Mouse (Mus musculus) limb, embryonic 11.5 days (tissue): ENCODE data around the gene Itprid2. TPM values are rescaled to one million over a fixed set of nuclear protein-coding genes. Genes with fewer than 3 reads are reported as not detected.
"Not testable (repeated sequence)": the region's sequence is repeated elsewhere in the genome, so short reads cannot be mapped to it uniquely, and the experiment has no call there.

Experiments
- ATAC-seq: fragments of 200-750 bp; cut with Nextera tagmentation; 2 replicates; pipeline ENCODE4 v1.8.0; 2017; ENCODE audit warnings: low read depth; ENCODE audit not compliant: insufficient number of reproducible peaks, low FRiP score, low TSS enrichment
- DNase-seq: peaks from one replicate; pipeline ENCODE4 v3.0.0-alpha.2; 2015; ENCODE audit warnings: low spot score
- H3K27ac ChIP-seq: fragments of 300-500 bp; sonication (generic); replicated peaks from 2 replicates; pipeline ENCODE4 v1.5.1; 2014; ENCODE audit warnings: low read depth, mild to moderate bottlenecking, low read length
- H3K27me3 ChIP-seq: fragments of 300-500 bp; sonication (generic); 2 replicates; pipeline ENCODE4 v1.6.1; 2014; ENCODE audit warnings: mild to moderate bottlenecking, low read length, mixed read lengths; ENCODE audit not compliant: control insufficient read depth, insufficient read depth
- H3K36me3 ChIP-seq: fragments of 300-500 bp; sonication (generic); 2 replicates; pipeline ENCODE4 v1.6.1; 2014; ENCODE audit warnings: mild to moderate bottlenecking, low read length, moderate library complexity, mixed read lengths; ENCODE audit not compliant: control insufficient read depth, insufficient read depth
- H3K4me1 ChIP-seq: fragments of 300-500 bp; sonication (generic); 2 replicates; pipeline ENCODE4 v1.6.1; 2014; ENCODE audit warnings: low read length, mixed read lengths; ENCODE audit not compliant: control insufficient read depth, insufficient read depth
- H3K4me2 ChIP-seq: fragments of 300-500 bp; sonication (generic); 2 replicates; pipeline ENCODE4 v1.6.1; 2014; ENCODE audit warnings: low read depth, mild to moderate bottlenecking, moderate library complexity; ENCODE audit not compliant: severe bottlenecking
- H3K4me3 ChIP-seq: fragments of 300-500 bp; sonication (generic); 2 replicates; pipeline ENCODE4 v1.5.1; 2014; ENCODE audit warnings: low read depth, low read length
- H3K9ac ChIP-seq: fragments of 300-500 bp; sonication (generic); 2 replicates; pipeline ENCODE4 v1.6.1; 2014; ENCODE audit warnings: mild to moderate bottlenecking, low read length
- H3K9me3 ChIP-seq: fragments of 300-500 bp; sonication (generic); 2 replicates; pipeline ENCODE4 v1.6.1; 2016; ENCODE audit warnings: low read length; ENCODE audit not compliant: control insufficient read depth
- WGBS: fragments of 180-500 bp; shearing (Covaris S2); extraction: QIAGEN DNeasy Blood & Tissue Kit; methylation state at CpG from one replicate; pipeline ENCODE4 v1.1.7; 2014; 5-methylcytosine and 5-hydroxymethylcytosine counted together
- polyA plus RNA-seq: library from polyadenylated mRNA; unstranded; fragments of >200 nt; fragmentation: Nextera tagmentation; extraction: Ambion mirVana; gene quantifications from 2 replicates; pipeline ENCODE4 v1.2.1, GENCODE M21; 2014

Itprid2 gene
- 7.4 TPM in 2 replicates for polyA plus RNA-seq

DNA sequence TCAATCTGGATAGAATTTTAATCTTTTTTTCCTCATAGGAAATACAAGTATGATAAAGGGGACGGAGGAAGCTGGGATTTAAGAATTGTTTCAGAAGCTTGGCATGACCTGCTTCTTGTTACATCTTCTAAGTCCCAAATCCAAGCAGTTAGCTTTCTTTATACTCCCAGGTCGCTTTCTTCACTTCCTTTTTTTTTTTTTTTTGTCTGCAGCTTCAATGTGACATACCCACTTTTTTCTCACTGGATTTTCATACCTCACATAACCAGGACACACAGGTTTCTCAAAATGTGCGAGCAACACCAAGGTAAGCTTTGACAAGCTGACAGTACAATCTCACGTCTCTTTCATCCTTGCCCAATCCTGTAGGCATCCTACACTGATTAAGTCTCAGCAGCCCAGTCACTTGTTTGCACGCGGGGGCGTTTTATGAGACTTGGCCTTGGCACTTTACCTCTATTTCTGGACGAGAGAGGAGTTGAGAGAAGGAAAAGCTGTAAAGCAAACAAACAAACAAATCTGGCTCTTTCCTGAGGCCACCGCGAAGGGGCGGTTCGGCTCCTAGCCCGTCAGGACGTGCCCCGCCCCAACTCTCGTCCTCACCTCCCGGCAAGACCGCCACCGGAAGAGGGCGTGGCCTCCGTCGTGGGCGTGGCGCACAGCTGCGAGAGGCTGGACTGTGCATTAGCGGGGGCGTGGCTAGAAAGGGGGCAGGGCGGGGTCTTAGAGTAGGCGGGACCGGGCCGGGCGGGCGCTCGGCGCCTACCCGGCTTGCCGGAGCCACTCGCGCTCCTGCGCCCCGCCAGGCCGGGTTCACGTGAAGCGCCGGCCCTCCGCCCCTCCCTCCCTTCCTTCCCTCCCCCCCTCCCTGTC is at the start of gene Itprid2:
Gene Itprid2 (plus strand): TSS at position 825 of the 873 bp plus-strand sequence.
- Histone ChIP-seq H3K9ac (peak within 1 kb of the TSS; percentile 70), H3K27me3 (no peaks in the 10 kb centered on the region), H3K4me1 (peaks cover 3% of the 10 kb centered on the region; the same call in 1 of the 2 replicates), H3K9me3 (no peaks in the 10 kb centered on the region), H3K27ac (0 out of 2 replicates have a peak within 1 kb of the TSS, but pooled peaks have one; percentile 33), H3K36me3 (no peaks in the 10 kb centered on the region), H3K4me3 (peak within 1 kb of the TSS; percentile 74), H3K4me2 (peak within 1 kb of the TSS; percentile 92)
- 6% methylated on average over 21 of the region's 46 CpGs for WGBS
- peak; percentile 99 for ATAC-seq
- peak; percentile 100 for DNase-seq

DNA sequence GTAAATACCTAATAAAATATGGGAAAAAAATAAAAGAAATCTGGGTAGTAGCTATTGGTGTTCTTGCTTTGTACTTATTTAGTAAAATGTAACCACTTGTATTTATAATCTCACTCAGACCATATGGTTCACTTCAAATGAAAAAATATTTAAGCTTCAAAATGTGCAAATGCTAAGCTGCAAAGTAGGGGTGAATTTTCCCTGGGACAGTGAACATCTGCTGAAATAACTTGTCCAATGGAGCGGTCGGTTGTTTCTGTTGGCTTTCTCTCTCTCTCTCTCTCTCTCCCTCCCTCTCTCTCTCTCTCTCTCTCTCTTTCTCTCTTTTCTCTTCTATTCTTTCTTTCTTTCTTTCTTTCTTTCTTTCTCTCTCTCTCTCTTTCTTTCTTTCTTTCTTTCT is 39.0 kb upstream of the Itprid2 start:
- Histone ChIP-seq H3K36me3 (no peaks in the 10 kb centered on the region), H3K9me3 (no peaks in the 10 kb centered on the region), H3K4me2 (no peak overlapping the region), H3K27me3 (no peaks in the 10 kb centered on the region), H3K27ac (no peak overlapping the region), H3K9ac (no peak overlapping the region), H3K4me3 (no peak overlapping the region), H3K4me1 (no peaks in the 10 kb centered on the region)
- WGBS, result 93% methylated on average over 2 of the region's 2 CpGs
- ATAC-seq (no peak), DNase-seq (no peak)

DNA sequence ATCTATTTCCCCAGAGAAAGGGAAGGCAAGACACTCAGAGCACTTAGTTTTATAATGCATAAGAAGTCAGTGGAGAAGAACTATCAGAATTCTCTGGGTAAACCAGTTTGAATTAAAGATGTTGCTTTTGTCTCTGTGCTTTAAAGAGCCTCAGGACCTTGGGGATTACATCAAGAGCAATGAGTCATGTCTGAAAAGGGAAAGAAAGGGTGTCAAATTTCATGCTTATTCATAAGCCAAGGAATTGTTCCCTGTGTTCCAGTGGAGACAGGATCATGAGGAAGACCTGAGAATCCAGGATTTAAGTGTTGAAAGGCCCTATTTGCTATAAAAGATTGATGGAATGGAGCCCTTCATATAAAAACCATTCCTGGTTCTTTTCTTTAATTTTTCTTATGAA is 38.1 kb upstream of the Itprid2 start:
- H3K36me3 ChIP-seq, result no peaks in the 10 kb centered on the region
- no peaks in the 10 kb centered on the region for H3K4me1 ChIP-seq
- DNase-seq, result no peak
- no peak overlapping the region for H3K4me2 ChIP-seq
- no peak overlapping the region for H3K27ac ChIP-seq
- no peaks in the 10 kb centered on the region for H3K9me3 ChIP-seq
- no peak for ATAC-seq
- H3K27me3 ChIP-seq, result no peaks in the 10 kb centered on the region
- H3K4me3 ChIP-seq, result no peak overlapping the region
- H3K9ac ChIP-seq, result no peak overlapping the region

DNA sequence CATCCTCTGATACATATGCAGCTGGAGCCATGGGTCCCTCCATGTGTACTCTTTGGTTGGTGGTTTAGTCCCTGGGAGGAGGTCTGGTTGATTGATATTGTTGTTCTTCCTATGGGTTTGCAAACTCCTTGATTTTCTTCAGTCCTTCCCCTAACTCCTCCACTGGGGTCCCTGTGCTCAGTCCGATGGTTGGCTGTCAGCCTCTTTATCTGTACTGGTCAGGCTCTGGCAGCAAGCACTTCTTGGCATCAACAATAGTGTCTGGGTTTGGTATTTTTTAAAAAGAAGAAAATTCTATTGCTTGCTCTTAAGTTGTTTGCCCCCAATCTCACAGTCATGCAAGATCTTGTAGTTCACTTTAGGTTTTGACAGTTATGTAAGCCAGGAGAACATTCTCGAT is 34.0 kb upstream of the Itprid2 start:
- not testable (repeated sequence) for H3K4me2 ChIP-seq, H3K27me3 ChIP-seq, DNase-seq, H3K4me3 ChIP-seq, H3K9ac ChIP-seq, H3K9me3 ChIP-seq, ATAC-seq, H3K36me3 ChIP-seq, H3K27ac ChIP-seq, H3K4me1 ChIP-seq
- WGBS, result 56% methylated on average over 2 of the region's 2 CpGs

DNA sequence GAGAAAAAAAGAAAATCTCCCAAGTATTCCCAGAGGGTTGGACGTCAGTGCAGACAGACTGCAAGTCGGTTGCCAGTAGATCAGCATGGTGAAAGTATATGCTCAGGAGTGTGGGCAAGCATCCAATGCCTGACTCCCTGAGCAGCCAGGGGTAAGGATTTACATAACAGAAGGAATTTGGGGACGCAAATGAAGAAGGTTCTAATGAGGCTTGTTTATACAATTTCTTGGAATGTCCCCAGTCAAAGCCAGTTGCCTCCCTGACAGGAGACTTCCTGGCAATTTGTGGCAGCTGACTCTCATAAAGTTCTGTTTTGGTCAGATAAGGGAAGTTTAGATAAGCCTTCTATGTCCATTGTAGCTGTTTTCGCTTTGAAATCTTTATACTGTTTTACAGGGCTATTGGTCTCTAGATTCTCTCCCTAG is 33.4 kb upstream of the Itprid2 start:
- no peaks in the 10 kb centered on the region for H3K27me3 ChIP-seq
- H3K4me3 ChIP-seq, result no peak overlapping the region
- no peak for DNase-seq
- no peak overlapping the region for H3K9ac ChIP-seq
- no peaks in the 10 kb centered on the region for H3K9me3 ChIP-seq
- no peak overlapping the region for H3K4me2 ChIP-seq
- 39% methylated on average over 4 of the region's 4 CpGs for WGBS
- no peak overlapping the region for H3K27ac ChIP-seq
- H3K36me3 ChIP-seq, result no peaks in the 10 kb centered on the region
- no peaks in the 10 kb centered on the region for H3K4me1 ChIP-seq
- no peak for ATAC-seq

DNA sequence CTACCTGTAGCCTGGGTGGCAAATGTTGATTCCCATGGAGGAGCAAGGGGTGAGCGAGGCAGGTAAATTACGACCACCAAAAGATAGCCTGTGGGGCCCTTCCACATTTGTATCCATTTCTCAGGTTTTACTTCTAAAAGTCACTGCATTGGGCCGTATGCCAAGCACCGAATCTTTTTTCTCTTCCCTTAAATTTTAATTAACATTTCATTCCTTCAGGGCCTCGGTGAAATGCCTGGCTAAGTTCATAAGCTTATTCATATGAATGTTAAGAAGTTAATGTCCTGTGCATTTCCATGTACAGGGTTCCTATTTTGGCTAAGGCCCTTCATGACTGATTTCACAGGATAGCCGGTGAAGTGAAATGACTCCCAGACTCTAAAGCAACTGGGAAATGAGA is 32.8 kb upstream of the Itprid2 start:
- H3K4me2 ChIP-seq, result no peak overlapping the region
- H3K9me3 ChIP-seq, result no peaks in the 10 kb centered on the region
- no peak for ATAC-seq
- H3K27me3 ChIP-seq, result no peaks in the 10 kb centered on the region
- H3K9ac ChIP-seq, result no peak overlapping the region
- DNase-seq, result no peak
- no peak overlapping the region for H3K27ac ChIP-seq
- no peaks in the 10 kb centered on the region for H3K4me1 ChIP-seq
- 76% methylated on average over 6 of the region's 6 CpGs for WGBS
- no peak overlapping the region for H3K4me3 ChIP-seq
- no peaks in the 10 kb centered on the region for H3K36me3 ChIP-seq

DNA sequence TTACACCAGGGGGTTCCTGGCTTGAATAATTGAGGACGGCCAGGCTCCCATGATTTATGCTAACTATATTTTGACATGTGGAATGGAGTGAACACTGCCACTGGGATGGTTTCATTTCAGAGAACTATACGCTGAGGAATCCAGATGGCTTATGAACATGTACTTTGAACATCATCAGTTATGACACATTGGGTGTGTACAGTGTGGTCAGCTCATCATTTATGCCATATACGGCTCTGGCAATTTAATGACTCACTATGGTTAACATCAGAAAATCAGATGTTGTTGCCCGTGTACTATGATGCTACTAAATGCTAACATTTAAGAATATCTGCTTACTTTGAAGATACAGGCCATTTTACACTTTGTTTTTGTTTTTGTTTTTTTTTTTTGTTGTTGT is 31.8 kb upstream of the Itprid2 start:
- Histone ChIP-seq H3K36me3 (no peaks in the 10 kb centered on the region), H3K27ac (no peak overlapping the region), H3K4me3 (no peak overlapping the region), H3K9ac (no peak overlapping the region), H3K4me2 (no peak overlapping the region), H3K27me3 (no peaks in the 10 kb centered on the region), H3K4me1 (no peaks in the 10 kb centered on the region), H3K9me3 (no peaks in the 10 kb centered on the region)
- no peak for DNase-seq
- WGBS, result 81% methylated on average over 4 of the region's 4 CpGs
- ATAC-seq, result no peak

DNA sequence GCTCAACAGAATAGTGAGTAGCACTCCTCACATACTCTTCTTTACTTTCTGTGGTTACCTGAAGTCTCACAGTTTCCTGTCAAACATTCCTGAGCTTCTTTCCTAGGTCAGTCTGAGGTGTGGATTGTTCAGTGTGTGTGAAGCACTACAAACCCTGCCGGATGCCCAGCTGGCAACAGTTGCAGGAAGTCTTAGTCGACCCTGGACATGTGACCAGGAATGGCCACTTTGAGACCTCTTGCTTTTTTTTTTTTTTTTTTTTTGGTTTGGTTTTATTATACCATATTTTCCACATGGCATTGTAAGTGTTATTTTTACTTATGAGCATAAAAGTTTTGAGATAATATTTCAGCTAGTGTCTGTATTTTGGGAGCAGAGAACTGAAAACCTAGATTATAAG is 29.1 kb upstream of the Itprid2 start:
- 75% methylated on average over 2 of the region's 2 CpGs for WGBS
- ATAC-seq, result no peak

More for the DNA sequence above, 29.1 kb upstream of the Itprid2 start:
- Histone ChIP-seq H3K9me3 (no peaks in the 10 kb centered on the region), H3K4me1 (no peaks in the 10 kb centered on the region), H3K4me3 (no peak overlapping the region), H3K9ac (no peak overlapping the region), H3K27me3 (no peaks in the 10 kb centered on the region), H3K4me2 (no peak overlapping the region), H3K27ac (no peak overlapping the region), H3K36me3 (no peaks in the 10 kb centered on the region)
- DNase-seq, result no peak
